Mouse (Mus musculus): ENCODE results near the gene Alyref.
A peak's percentile ranks its signal among the peaks of the same experiment; 100 is the strongest.
"Not testable (repeated sequence)": the region's sequence is repeated elsewhere in the genome, so short reads cannot be mapped to it uniquely, and the experiment has no call there.

The Alyref gene

DNA sequence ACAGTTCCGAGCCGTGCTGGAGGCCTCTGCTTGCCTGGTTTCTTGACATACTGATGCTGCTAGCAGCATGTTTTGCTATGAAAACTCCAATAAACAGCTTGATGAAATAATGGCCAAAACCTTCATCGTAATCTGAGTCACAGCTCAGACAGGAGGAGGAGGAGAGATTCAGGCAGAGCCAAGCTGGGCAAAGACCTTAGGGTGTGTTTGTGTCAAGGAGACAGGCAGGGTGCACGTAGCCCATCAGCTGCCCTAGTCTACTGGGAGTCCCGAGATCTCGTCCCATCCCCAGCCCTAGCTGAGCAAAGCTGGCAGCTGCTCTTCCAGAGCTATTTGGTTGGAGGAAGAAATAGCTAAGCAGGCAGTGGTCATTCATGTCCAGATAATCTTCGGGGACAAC, 7.5 kb upstream of the Alyref start:
- no peak for DNase-seq (ENCODE audit: extremely low read depth, low read depth)

DNA sequence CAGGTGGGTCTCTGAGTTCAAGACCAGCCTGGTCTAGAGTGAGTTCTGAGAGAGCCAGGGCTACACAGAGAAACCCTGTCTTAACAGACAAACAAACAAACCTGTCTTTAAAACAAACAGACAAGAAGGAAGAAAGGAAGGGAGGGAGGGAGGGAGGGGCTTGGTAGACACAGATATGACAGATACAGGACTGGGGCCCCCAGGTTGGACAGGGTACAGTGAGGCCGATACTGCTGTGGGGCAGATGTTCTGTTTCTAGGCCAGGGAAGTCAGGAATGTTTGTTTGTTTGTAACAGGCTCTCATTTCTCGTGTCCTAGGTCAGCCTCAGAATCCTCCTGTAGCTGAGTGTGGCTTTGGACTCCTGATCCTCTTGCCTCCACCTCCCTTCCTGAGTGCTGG, 5.4 kb upstream of the Alyref start:
- DNase-seq (ENCODE audit: extremely low read depth, low read depth), result no peak

DNA sequence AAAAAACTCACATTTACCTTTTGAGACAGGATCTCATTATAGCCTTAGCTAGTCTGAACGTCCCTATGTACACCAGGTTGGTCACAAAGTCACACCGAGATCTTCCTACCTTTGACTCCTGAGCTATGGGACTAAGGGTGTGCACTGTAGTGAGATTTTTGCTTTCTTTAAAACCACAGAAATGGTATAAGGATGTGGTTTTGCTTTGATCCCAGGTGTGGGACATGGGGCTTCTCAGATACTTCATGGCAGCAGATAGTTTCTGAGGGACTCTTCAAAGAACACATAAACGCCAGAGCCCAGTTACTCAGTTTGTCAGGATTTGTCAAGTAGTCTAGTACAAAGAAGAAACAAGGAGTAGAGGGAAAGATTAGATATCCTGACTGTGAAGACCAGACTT, 2.6 kb upstream of the Alyref start:
- no peak for DNase-seq (ENCODE audit: extremely low read depth, low read depth)

DNA sequence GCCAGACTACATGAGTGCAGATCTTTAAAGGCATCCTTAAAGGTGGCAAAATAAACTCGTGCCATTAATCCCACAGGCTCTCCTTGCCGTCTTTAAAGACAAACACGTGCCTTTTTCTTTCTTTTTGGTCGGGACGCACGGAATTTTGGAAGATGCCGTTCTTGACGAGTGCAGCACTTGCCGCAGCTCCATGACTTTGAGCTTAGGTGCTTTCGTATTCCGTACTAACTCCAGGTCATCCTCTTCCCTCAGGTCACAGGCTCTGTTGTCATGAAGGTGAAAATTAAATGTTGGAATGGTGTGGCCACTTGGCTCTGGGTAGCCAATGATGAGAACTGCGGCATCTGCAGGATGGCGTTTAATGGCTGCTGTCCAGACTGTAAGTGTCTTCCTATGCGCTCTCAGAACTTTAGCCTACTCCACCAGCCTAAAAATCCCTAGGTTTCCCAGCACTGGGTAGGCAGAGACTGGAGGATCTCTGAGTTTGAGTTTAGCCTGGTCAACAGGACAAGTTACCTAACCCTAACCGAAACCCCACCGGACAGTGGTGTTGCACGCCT, 905 bp upstream of the Alyref start:
- DNase-seq (ENCODE audit: extremely low read depth, low read depth), result no peak

DNA sequence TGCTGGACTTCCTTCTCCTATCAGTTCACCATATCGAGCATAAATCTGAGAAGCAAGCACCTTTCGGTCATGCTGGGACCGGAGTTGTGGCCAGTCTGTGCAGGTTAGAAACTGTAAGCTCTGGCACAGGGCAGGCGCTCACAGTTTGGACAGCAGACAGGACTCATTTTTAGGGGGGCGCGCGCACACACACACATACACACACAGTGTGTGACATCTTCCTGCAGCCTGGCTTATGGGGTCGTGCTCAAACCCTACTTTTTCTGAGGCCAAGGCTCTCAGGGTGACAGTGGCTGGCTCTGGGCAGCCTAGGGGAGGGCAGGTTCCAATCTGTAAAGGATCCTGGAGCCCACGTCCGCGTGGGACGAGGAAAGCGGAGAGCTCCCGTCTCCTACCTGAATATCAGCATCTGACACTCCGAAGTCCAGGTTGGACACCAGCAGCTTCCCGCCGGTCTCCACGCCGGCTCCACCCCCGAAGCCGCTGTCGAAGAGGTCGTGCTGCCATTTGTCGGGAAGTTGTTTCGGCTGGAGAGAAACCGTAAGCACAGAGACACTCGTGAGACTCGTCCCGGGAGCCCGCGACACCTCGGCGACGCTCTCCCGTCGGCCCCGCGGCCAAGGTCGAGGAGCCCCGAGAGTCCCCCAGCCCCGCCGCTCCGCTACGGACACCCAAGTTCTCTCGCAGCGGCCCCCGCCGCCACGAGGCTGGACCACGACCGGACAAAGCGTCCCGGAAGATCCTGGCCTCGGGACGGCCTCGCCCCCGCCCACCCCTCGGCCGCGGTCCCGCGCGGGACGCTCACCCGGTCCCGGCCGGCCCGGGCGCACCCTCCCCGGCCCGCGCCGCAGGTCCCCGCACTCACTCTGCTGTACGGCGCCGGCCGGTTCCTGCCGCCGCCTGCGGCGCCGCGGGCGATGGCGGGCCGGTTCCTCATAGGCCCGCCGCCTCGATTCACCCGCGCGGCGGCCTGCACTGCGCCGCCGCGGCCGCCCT, 627 bp downstream of the Alyref start:
- no peak for DNase-seq (ENCODE audit: extremely low read depth, low read depth)

DNA sequence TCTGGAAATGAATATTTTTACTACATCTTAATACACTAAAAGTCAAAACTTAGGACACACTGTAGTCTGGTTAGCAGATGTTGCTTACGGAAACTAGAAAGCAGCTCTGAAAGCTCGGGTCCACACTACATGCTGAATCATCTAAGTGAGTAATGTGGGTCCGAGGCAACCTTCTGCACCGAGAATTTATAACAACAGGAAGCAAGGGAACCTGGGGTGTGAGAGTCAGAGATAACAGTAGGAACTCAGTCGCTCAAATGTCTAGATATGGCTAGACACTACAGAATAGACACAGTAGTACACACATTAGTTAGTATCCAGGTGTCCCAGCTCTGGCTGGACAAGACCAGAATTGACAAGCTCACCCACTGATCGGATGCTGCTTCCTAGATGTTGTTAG, 9.6 kb downstream of the Alyref start:
- DNase-seq (ENCODE audit: extremely low read depth, low read depth), result peak; percentile 78

DNA sequence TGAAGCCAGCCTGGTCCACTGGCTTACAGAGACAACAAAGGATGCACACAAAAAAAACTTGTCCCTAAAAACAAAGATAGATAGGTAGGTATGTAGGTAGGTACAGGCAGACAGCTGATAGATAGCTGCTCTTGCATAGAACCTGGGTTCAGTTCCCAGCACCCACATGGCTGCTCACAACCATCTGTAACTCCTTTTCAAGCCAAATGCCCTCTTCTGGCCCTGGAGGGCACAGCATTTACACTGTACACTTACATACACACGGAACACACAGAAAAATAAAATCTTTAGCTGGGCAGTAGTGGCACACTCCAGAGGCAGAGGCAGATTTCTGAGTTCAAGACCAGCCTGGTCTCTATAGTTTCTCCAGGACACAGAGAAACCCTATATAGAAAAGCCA, 14.2 kb downstream of the Alyref start:
- DNase-seq (ENCODE audit: extremely low read depth, low read depth), result no peak

DNA sequence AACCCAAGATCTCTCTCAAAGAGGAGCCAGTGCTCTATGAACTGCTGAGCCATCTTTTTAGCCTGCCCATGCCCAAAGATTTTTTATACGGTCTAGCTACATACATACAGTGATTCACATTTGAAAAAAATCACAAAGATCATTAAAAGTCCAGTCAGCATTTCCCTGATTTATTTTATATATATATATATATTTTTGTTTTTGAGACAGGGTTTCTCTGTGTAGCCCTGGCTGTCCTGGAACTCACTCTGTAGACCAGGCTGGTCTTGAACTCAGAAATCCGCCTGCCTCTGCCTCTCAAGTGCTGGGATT, 15.2 kb downstream of the Alyref start:
- DNase-seq (ENCODE audit: extremely low read depth, low read depth), result not testable (repeated sequence)

DNA sequence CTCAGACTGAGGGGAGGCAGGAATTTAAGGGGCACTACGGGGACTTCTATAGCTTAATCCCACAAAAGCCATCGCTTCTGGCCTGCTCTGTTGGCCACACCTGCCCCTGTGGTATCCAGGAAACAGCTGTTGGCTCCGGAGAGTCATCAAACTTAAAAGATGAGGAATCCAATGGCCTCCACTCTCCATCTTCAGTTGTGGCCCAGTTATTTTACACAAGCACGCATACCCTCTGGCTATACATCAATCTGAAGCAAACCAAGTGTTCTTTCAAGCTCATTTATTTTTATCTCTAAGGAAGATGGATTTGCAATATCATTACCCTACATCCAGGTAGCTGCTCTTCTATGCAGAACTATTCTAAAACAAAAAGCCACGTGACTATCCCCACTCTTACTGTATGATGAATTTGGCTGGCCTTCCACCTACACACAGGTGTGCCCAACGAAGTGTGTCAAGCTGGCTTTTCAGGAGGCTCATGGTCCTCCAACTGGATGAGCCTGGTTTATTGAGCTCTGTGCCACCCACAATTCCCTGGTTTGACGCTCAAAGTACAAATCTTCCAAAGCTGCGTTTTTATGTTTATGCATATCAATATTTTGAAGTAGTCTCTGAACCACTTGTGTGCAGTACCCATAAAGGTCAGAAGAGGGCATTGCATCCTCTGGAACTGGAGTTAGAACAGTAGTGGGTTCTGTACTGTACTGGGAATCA, 15.7 kb downstream of the Alyref start:
- DNase-seq (ENCODE audit: extremely low read depth, low read depth), result peak; percentile 54

DNA sequence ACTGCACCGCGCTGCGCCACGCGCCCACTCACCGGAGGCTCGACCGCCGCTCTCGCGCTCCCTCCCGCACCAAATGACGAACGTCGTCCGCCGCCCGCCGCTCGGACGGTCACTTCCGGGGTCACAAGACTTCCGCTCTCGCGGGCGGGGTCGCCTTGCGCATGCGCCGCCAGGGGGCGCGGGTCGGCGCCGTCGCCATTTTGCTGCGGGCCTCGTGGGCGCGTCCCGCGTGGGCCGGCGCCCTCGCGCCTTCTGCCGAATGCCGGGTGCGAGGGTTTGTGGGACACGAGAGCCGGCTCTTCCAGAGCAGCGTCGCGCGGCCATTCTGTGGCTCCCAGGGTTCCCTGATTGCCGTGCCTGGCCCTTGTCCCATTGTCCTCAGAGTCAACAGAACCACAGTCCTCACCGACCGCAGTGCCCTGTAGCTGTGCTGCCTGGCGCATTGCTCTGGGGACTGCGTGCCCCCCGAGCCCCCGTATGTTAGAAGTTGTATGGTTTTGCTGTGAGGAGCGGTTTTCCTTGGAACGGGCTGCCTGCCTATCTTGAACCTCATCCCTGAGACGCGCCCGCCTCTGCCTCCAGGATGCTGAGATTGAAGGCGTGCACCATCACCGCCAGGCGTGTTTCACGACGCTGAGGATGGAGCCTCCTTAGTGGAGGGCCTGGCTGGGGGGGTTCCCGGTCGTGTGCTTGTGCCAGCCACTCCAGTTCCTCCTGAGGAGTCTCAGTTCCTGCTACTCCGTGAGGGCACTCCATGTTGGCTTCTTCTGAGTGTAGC, 16.5 kb downstream of the Alyref start, which contains the start of gene Arhgdia:
TSS of gene Arhgdia (minus strand) at position 135 of the 778 bp plus-strand sequence.
- DNase-seq (ENCODE audit: extremely low read depth, low read depth), result no peak

DNA sequence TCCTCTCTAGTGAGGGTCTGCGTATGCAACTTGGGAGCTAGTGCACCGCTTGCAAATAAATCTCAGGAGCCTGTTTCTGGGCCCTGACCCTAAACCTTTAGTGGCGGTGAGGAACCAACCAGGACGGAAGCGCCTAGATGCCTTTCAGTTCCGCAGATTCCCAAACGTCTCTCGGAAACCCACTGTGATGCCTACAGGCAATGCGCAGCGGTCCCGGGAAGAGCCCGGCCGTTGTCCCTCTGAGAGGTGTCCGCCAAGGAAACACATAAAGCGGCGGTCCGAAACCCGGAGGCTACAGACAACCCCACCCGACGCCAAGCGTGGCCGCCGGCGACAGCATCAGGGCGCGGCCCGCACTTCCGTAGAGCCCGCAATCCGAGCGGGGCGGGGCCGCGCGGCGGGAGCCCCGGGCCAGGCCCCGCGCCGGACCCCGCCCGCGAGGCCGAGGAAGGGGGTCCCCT, 17.3 kb downstream of the Alyref start:
- no peak for DNase-seq (ENCODE audit: extremely low read depth, low read depth)

DNA sequence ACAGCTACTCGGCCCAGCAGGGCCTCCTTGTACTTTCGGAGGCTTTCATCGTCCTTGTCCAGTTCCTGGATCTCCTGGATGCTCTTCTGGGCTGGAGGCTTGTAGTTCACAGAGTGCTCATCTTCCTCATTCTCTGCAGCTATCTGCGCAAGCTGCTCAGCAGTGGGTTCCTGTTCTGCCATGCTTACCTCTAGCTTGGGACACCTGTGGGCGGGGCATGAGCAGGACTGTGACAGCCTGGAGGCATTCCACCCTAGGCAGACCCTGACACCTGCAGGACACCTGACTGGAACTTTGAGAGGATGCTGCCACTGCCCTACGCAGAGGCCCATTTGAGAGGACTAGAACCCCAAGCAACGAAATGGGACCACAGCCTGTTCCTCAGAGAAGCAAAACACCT, 18.0 kb downstream of the Alyref start:
- peak; percentile 58 for DNase-seq (ENCODE audit: extremely low read depth, low read depth)

DNA sequence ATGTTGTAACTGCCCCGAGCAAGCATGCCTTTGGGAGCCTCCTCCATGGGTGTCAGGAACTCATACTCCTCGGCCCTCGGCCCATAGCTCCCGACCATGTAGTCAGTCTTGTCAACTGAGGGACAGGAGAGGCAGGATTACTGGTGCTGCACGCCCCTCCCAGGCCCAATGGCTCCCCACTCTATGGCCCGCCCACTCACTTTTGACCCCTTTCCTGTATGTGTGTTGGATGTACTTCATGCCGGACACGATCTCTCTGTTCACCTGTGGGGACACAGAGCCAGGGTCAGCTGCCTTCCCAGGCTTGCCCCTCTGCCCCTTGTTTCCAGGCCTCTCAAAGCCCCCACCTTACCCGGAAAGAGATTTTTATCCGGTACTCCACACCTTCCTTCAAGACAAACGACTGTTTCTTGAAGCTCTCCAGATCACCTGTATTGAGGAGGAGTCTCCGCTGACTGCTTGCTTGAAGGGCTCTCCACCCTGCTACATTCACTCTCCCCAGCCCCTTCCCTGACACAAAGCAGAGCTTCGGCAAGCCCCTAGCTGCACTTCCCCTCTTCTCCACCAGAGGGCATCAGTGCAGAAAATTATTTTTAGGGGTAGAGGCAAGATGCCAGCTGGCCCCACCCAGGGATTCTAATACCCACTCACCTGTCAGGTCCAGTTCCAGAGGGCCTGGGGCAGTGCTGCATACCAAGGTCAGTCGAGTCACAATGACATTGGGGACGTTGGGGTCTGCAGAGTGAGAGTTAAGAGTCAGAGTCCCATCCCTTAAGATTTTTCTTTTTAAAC, 18.7 kb downstream of the Alyref start:
- no peak for DNase-seq (ENCODE audit: extremely low read depth, low read depth)

DNA sequence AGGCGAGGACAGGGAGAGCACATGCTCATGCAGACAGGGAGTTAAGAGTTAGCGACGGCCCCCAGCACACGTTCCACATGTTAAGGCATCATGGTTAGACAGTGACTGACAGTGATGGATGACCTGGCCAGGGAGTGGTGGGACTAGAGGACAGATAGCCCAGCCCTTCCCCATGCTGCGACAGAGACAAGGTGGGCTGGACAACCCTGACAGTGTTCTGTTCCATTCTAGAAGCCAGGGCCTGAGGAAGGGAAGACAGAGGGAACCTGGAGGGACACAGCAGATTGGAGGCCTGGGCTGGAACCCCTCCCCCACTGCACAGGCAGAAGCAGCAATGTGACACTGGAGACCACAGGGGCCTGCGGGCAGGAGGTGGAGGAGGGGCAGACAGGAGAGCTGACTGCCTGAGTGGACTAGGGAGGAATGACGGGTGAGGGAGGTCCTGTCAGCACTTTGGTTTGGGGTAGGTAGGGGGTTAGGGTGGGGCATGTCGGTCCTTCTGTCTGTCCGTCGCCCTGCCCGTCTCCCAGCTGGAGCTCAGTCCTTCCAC, 19.4 kb downstream of the Alyref start:
- no peak for DNase-seq (ENCODE audit: extremely low read depth, low read depth)

DNA sequence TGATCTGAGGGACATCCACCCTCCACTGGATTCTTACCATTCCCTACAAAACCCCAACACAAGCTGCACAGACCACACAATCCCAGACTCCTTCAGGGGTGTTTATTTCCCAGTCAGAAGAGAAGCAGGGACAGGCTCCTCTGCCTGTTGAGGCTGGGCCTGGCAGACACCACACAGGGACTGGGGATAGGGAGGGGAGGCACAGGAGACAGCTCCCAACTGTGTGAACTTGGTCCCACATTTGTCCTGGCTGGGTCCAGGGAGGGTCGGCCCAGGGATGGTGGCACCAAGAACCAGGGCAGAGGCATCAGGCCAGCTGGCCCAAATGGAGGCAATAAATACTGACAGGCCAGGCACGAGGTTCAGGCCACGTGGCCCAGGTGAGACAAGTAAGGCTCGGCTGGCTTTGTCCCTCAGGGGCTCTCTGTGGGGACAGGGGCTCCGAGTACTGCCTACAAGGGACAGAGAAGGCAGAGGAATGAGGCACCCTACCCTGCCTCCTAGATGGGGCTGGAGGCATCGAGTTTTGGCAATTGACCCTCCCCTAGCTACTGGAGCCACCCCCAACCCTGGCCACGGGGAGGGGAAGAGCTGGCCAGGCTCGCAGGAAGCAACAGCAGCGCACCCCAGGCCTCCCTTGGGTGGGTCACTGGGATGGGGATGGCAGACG, 20.0 kb downstream of the Alyref start:
- DNase-seq (ENCODE audit: extremely low read depth, low read depth), result no peak

DNA sequence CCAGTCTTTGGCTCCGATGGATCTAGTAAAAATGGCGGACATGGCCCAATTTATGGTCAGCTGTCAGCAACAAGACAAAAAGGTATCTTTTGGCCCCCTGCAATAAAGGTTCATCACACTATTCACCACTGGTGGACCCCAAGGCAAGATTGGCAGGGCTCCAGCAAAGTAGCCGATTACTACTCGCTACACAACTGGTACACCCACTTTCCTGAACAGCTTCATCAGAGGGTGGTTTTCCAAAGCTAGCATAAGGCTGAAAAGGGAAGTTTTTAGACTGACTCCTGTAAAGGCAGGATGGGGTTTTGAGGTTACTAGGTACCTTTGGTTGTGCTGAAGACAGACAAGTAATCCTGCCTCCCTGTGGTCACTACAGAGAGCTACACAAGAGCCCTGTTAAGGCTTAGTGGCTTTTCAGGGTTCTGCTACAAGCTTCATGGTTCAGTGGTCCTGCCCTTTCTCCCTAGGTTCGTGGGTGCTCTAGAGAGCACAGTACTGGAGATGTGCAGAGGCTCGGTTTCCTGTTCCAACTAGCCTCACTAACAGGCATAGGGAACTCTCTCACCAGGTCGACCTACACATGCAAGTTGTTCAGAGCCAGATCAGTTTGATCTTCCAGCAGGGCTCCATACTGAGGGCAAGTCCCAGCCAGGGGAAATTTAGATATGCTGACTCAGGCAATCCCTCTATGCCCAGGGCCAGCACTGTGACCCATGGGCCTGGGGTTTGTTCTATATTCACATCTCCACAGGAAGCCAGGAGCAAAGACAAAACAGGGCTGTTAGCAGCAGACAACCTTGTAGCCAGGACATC, 20.7 kb downstream of the Alyref start:
- DNase-seq (ENCODE audit: extremely low read depth, low read depth), result no peak

DNA sequence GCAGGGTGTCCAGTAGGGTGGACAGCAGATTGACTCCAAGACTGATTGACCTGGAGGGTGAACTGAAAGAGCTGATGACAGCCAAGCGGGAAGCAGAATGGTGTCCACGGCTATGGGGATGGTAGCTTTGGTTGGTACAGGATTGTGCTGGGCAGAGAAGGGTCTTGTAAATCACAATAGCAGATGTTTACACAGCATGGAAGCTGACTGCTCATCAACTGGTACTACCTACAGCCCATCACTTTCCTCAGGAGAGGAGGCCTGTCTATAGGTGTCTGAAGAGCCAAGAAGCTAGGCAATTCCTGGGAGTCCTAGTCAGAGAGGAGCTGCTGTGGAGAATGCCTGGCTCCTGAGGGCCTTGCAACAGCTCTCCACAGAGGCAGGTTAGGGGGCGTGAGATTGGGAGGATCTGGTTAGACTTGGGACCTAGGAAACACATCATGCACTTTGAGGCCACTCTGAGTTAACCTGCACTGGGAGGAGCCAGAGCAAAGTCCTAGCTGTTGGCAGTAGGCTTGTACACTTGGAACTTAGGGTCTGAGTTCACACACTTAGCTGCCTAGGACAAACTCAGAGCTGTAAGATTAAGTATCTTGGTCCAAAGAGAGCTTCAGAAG, 21.7 kb downstream of the Alyref start:
- DNase-seq (ENCODE audit: extremely low read depth, low read depth), result no peak

DNA sequence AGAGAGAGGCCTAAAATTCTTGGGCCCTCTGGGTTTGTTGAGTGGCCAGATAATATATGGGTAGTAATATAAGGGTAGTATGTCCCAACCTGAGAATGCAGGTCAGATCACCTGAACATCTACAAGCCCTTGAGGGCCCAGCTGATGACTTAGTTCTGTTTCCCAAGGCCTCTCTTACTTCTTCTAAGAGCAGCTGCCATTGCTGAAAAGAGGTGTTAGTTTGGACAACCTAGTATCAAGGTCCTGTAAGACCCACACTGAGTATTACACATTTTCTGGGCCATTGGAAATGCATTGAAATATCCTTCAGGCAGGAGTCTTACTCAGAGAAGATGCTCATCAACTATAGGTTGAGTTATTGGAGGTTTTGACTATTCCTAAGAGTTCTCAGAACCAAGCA, 22.2 kb downstream of the Alyref start:
- DNase-seq (ENCODE audit: extremely low read depth, low read depth), result no peak
